Mouse (Mus musculus): Measurements from ENCODE around the gene Tmem138.
"Not testable (repeated sequence)": the region's sequence is repeated elsewhere in the genome, so short reads cannot be mapped to it uniquely, and the experiment has no call there.

DNA sequence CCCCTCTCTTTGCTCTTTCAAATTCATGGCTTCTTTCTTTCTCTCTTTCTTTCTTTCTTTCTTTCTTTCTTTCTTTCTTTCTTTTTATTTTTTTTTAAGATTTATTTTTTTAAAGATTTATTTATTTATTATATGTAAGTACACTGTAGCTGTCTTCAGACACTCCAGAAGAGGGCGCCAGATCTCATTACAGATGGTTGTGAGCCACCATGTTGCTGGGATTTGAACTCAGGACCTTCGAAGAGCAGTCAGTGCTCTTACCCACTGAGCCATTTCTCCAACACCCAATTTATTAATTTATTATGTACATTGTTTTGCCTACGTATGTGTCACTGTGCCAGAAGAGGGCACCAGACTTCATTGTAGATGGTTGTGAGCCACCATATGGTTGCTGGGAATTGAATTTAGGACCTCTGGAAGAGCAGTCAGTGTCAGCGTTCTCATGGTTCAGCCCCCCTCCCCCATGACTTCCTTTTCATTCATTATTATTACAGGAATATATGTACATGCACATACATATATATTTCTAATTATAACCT is 19.3 kb downstream of the Tmem138 start:
- TF ChIP-seq CTCF (IDR thresholded peaks at IDR 0.05; ENCODE audit: control insufficient read depth, insufficient read depth, low read length); POLR2A (IDR thresholded peaks at IDR 0.05; ENCODE audit: borderline replicate concordance, control insufficient read depth, low read depth, low read length): not testable (repeated sequence)
